Mouse (Mus musculus) heart, adult 11 months (tissue): ENCODE data around the gene Micall1.

ENCODE experiments used
- DNase-seq: peaks from one replicate; pipeline ENCODE4 v3.0.0; 2022

Micall1 gene

DNA sequence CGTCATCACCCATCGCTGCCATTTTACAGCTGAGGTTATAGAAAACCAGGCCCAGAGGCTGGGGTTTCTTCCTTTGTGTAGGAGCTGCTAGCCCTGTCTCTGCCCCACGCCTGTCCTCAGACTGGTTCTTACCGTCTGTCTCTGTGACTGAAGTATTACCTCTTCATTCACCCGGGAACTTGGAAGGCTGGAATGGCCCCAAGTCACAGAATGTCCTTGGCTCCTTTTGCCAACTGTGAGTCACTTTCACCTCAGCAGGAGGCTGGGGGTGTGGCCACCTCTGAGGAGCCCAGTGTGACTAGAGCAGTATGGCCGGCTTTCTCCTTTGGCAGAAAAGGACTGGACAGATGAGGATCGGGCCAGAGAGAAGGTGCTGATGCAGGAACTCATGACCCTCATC is 22.7 kb downstream of the Micall1 start:
- DNase-seq, result peak; percentile 98

DNA sequence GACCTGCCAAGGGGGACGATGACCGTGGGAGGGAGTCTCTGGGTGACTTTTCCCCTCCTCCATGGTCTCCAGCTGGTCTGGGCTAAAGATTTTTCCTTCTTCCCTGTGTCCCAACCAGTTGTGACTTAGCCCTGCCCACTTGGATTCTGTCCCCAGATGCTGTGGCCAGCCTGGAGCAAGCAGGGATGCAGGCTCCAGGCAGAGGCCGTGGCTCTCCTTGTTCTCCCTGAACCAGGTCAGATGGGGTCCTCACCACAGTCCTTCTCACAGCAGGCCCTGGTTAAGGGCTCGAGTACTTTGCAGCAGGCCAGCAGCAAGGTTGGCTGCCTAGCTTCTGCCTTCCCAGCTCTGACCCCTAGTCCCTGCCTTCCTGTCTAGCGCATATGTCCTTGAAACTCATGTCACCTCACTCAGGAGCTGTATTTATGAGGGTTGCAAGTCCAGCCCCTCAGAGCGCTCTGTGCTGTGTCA is 24.5 kb downstream of the Micall1 start:
- DNase-seq, result peak; percentile 98

- DNase-seq, result no peak
Measured at GRCm38 (mm10) chr15:79134496-79135270, 26.0 kb downstream of the Micall1 start.

DNA sequence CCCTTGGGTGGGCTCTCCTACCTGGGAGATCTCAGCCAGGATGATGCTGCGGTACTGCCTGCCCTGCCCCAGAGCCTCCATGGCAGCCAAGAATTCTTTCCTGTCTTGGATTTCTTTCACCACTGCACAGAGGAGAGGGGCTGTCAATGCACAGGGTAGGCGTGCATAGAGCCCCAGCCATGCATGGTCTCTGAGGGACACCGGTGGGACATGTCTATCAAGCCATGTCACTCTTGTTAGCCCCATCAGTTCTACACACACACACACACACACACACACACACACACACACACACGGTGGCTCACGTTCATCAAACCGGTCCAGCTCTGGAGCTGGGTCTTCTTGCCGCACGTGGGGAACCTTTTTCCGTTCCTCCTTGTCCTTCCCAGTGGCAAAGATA is 26.6 kb downstream of the Micall1 start:
- no peak for DNase-seq

- no peak for DNase-seq
Measured at GRCm38 (mm10) chr15:79135783-79136575, 27.3 kb downstream of the Micall1 start.

DNA sequence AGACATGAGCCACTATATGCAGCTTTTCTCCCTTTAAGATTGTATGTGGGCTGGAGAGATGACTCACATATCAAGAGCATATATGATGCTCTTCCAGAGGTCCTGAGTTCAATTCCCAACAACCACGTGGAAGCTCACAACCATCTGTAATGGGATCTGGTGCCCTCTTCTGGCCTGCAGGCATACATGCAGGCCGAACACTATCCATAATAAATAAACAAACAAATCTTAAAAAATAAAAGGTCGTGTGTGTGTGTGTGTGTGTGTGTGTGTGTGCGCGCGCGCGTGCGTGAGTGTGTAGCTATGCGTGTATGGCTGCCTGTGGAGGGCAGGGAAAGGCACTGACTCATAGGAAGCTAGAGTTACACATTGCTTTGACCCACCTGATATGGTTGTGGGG is 30.9 kb downstream of the Micall1 start:
- no peak for DNase-seq

DNA sequence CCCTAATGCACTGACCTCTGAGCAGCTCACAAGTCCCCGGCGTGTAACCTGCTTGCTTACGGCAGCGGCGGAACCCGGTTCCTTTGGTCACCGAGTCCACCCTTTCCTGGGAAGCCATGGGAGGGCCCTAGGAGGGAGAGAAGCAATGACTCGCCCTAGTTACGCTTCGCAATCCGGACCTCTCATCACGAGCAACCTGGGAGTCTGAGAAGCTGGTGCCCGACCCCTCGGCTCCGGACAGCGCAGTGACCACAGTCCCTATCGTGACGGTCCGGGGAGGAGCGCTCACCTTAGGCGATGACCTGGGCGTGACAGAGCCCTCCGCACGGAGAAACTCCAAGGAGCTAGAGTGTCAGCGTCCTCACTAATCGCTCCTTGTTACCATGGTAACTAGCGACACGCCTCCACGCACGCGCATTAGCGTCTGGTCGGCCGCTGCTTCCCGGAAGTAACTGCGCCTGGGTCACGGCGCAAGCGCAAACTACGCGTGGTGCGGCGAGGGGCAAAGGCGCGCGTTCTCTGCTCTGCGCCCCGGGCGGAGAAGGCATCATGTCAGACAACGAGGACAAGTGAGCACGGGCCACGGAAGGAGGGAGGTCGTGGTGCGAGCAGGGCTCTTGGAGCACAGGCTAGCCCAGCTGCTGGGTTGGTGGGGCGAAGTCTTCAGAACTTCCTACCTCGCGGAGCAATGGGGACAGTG is 32.3 kb downstream of the Micall1 start, which contains the start of the genes Polr2f and 1700088E04Rik:
Gene Polr2f (plus strand): TSS at position 144 of the 700 bp plus-strand sequence.
Gene 1700088E04Rik (minus strand): TSS at position 388 of the 700 bp plus-strand sequence.
- peak; percentile 100 for DNase-seq

DNA sequence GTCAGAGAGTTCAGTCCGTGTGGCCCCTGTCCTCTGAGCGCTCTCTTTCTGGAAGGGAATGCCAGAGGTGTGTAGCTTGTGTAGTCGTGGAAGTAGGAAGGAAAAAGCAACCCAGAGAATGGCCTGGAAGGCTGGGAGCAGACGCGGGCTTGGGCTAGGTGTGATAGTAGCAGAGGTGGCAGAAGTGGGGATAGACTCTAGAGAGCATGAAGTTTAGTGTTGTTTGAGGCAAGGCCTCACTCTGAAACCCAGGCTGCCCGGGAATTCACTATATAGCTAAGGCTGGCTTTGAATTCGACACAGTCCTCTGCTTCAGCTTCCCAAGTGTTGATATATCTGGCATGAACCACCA is 32.8 kb downstream of the Micall1 start:
- no peak for DNase-seq

DNA sequence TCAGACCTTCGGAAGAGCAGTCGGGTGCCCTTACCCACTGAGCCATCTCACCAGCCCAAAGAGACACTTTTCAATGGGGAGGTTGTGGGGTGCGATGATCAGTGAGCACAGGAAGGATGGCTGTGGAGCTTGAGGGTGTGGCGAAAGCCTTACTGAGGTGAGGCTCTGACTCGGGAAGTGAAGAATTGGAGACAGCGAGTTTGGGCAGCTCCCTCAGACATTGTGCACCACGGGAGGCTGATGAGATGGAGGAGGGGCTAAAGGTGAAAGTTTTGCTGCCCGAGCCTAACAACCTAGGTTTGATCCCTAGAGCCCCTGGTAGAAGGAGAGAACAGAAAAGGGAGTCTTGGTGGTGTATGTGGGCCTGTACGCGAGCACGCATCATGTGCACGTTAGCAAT is 34.6 kb downstream of the Micall1 start:
- no peak for DNase-seq

- no peak for DNase-seq
Measured at GRCm38 (mm10) chr15:79144021-79144420, 35.3 kb downstream of the Micall1 start.

DNA sequence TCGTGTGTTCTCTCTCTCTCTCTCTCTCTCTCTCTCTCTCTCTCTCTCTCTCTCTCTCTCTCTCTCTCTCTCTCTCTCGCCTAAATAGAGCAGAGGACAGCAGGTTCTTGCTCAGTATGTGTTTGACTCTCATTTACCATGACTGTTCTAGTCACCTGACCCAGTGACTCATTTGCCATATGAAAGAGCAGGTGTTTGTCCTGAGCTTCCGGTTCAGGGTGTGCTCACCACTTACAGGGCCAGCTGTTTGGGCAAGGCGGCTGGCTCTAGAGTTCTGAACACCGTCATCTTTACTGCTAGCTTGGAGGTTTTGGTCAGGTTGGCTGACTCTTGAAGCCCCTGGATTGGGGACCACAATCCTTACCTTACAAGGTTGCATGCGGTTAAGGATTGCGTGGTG is 36.8 kb downstream of the Micall1 start:
- no peak for DNase-seq

- DNase-seq, result peak; percentile 96
Measured at GRCm38 (mm10) chr15:79148533-79148932, 39.8 kb downstream of the Micall1 start.

DNA sequence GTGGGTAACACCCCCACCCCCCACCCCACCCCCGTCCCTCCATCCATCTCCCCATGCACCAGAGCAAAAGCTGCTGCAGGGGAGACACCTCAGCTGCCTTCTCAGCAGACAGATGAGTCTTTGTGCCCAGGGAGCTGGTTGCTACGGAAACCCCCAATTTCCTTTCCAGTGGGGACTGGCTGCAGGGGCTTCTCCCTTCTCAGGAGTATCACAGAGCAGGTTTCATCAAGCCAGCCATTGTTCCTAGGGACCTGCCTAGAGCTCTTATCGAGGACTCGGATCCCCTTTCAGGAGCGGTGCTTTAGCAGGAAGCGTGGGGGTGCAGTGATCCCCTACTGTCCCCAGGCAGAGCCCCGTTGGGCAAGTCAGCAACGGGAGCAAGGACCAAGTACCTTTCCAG is 43.2 kb downstream of the Micall1 start:
- DNase-seq, result no peak

DNA sequence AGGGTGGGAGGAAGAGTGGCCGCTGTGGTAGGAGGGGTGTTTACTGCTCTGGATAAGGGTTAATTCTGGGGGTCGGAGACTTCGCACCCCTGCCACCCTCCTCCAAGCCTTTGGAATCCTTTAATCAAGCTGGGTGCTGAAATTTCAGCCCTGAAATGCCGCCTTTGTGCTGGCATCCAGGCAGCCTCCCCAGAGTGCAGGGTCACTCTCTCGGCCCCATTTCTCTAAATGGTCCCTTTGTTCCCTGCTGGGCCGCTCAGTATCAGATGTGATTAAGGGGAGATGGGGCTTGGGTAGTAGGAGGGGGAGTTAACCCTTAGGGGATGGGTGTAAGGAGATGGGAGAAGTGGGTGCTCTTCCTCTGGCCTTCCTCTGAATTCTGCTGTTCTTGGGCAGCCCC is 44.0 kb downstream of the Micall1 start:
- DNase-seq, result no peak

DNA sequence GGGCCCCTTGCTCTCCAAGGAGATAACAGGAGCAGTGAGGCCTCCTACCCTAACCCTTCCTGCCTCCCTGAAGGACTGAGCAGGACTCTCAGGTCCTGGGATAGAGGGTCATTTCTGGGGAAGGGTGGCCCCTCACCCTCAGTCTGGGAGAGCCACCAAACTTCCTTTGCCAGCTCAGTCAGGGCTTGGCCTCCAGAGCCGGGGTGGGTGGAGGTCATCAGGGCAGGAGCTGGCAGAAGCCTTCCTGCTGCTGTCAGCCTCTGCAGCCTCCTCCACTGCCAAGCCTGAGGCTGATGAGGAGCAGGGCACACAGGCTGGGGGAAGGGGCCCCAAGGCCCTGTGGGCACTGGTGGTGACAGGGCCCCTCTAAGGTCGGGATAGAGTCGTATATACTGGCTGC is 46.9 kb downstream of the Micall1 start:
- DNase-seq, result no peak

GRCm38 (mm10) chr15:79162301-79162700 is 53.6 kb downstream of the Micall1 start:
- DNase-seq, result no peak

DNA sequence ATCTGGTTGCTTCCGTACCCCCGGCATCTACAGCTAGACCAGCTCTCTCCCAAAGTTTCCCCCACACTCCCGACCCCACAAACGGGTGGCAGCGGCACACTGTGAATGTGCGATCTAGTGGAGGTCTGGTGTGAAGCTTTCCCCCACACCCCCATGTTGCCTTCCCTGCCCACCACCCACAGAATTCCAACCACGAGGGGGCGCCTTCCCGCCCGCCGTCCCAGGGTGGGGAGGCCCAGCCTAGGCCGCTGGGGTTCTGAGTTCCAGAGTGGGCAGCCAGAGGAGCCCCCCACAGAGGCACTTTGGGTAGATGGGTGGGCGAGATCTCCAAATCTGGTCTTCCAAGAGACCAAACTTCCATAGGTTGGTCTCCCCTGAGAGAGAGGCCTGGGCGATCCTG is 54.1 kb downstream of the Micall1 start:
- no peak for DNase-seq

- DNase-seq, result no peak
Measured at GRCm38 (mm10) chr15:79164251-79164650, 55.6 kb downstream of the Micall1 start.

GRCm38 (mm10) chr15:79165140-79165539 is 56.4 kb downstream of the Micall1 start, which contains the start of gene Sox10:
Sox10 (minus strand) TSS chr15:79165240.
- no peak for DNase-seq

- no peak for DNase-seq
Measured at GRCm38 (mm10) chr15:79166712-79167111, 58.0 kb downstream of the Micall1 start.

DNA sequence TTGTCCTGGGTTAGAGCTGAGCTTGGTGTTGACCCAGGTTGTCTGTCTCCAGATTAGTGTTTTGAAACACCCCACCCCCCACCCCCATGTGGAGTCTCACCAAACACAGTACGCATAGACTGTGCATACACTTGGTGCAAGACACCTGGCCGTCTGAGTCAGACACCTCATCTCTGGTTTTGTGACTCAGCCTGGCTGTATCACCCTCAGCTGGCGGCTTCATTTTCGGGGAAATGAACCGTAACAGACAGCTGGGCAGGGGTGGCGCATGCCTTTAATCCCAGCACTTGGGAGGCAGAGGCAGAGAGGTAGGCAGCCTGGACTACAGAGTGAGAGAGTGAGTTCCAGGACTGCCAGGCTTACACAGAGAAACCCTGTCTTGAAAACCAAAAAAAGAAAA is 68.2 kb downstream of the Micall1 start:
- DNase-seq, result no peak

- no peak for DNase-seq
Measured at GRCm38 (mm10) chr15:79185213-79185612, 76.5 kb downstream of the Micall1 start.
